Mouse (Mus musculus): ENCODE data around the gene Myl6b. TPM values are rescaled to one million over a fixed set of nuclear protein-coding genes. Genes with fewer than 3 reads are reported as not detected.

Gene Myl6b
- polyA plus RNA-seq, 1 experiment = 24.5 TPM

DNA sequence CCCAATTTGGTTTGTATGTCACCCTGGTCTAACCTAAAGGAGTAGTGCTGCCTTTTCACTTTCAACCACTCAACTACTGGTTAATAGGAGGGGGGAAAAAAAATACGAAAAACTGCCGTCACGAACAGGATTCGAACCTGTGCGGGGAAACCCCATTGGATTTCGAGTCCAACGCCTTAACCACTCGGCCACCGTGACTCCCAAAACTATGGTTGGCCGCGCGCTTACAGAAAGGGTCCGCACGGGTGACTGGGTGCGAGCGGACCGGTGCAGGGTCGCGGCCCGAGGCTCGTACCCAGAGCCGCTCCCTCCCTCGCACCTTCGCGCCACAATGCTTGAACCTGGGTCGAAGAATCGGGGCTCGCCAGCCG lies 40.2 kb downstream of the Myl6b start:
- H3K27ac ChIP-seq (replicated peaks; ENCODE audit: low read depth, low read length) = peak overlapping the region; percentile 74
- H3K4me1 ChIP-seq (ENCODE audit: control insufficient read depth, insufficient read depth, insufficient read length, low read length) = peaks cover 5% of the 10 kb centered on the region; the same call in 1 of the 2 replicates
- H3K4me3 ChIP-seq (ENCODE audit: insufficient read depth, low read depth, low read length) = peak overlapping the region; percentile 97

DNA sequence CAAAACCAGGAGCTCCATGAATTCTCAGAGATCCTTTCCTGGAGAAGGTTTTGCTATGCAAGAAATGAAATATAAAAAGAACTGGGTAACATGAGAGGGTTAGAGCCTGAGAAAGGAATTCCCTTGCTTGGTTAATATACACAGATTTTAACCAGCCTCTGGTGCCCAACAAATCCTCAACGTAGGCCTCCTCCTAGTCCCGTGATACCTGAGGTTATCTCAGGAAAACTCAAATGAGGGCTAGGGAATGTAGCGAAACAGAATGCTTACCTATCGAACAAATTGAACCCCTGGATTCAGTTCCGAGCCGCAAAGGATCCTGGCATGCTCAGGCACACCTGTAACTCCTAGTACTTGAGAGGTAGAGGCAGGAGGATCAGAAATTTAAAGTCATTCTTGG lies 40.8 kb downstream of the Myl6b start:
- H3K4me1 ChIP-seq (ENCODE audit: control insufficient read depth, insufficient read depth, insufficient read length, low read length) = peaks cover 5% of the 10 kb centered on the region; the same call in 1 of the 2 replicates
- H3K27ac ChIP-seq (replicated peaks; ENCODE audit: low read depth, low read length) = no peak overlapping the region
- H3K4me3 ChIP-seq (ENCODE audit: insufficient read depth, low read depth, low read length) = no peak overlapping the region

DNA sequence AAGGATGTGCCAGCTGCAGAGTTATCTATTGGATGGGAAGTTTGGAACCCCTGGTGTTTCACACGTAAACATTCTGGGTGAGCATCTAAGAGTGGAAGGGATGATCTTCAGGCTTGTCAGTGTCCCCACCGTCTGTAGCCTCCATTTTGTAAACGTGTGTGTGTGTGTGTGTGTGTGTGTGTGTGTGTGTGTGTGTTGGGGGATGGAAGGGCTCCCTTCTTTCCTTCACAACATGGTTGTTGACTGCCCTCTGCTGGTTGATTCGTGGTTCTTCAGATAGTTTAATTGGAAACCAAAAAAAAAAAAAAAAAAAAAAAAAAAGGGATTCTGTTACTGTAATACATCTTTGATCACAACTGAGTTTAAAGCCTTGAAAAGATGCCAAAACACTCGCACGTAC lies 43.2 kb downstream of the Myl6b start:
- H3K27ac ChIP-seq (replicated peaks; ENCODE audit: low read depth, low read length) = no peak overlapping the region
- peaks cover 2% of the 10 kb centered on the region; the same call in 1 of the 2 replicates for H3K4me1 ChIP-seq (ENCODE audit: control insufficient read depth, insufficient read depth, insufficient read length, low read length)
- H3K4me3 ChIP-seq (ENCODE audit: insufficient read depth, low read depth, low read length) = peak overlapping the region; percentile 24; the same call in 1 of the 2 replicates

DNA sequence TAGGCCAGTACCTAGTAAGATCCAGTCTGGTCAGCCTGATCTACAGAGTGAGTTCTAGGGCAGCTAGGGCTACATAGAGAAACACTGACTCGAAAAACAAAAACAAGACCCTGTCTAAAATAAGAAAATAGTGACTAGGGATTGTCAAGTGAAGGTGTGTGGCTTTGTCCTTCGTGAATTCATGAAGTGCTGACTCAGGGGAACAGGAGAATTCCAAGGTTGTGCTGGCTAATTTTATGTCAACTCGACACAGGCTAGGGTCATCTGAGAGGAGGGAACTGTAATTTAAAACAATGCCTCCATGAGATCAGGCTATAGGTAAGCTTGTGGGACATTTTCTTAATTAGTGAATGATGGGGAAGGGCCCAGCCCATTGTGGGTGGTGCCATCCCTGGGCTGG lies 44.0 kb downstream of the Myl6b start:
- Histone ChIP-seq H3K27ac (replicated peaks; ENCODE audit: low read depth, low read length) (no peak overlapping the region), H3K4me1 (ENCODE audit: control insufficient read depth, insufficient read depth, insufficient read length, low read length) (no peaks in the 10 kb centered on the region), H3K4me3 (ENCODE audit: insufficient read depth, low read depth, low read length) (no peak overlapping the region)

DNA sequence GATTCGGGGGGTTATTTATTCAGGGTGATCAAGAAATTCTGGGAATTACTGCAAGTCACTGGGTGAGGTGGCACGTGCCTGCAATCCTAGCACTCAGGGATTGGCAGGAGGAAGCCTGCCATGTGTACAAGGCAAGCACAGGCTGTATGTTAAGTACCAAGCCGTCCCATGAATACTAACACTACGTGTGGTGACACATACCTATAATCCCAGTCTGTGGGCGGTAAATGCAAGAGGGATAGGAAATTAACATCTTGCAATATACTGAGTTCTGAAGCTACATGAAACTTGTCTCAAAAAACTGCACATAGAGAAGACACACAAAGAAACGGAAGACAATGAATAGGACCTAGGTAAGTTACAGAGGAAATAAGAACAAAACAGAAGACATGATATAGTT lies 47.5 kb downstream of the Myl6b start:
- no peaks in the 10 kb centered on the region for H3K4me1 ChIP-seq (ENCODE audit: control insufficient read depth, insufficient read depth, insufficient read length, low read length)
- no peak overlapping the region for H3K27ac ChIP-seq (replicated peaks; ENCODE audit: low read depth, low read length)
- H3K4me3 ChIP-seq (ENCODE audit: insufficient read depth, low read depth, low read length) = no peak overlapping the region

DNA sequence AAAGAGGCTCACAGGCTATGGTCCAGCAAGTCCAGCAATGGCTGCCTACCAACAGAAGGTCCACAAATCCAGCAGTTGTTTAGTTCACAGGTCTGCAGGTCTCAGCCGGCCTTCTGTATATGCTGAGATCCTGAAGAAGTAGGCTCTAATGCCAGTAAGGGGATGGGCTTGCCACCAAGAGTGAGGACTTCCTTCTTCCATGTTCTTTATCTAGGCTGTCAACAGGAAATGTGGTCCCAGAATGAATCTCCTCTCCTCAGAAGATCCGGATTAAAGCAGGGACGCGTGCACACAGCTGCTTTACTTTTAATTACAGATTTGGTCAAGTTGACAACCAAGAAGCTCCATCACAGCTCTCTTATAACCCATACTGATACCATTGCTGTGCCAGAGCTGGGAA lies 53.1 kb downstream of the Myl6b start:
- Histone ChIP-seq H3K27ac (replicated peaks; ENCODE audit: low read depth, low read length) (peak overlapping the region; percentile 58), H3K4me1 (ENCODE audit: control insufficient read depth, insufficient read depth, insufficient read length, low read length) (peaks cover 2% of the 10 kb centered on the region; the same call in 1 of the 2 replicates), H3K4me3 (ENCODE audit: insufficient read depth, low read depth, low read length) (no peak overlapping the region)

DNA sequence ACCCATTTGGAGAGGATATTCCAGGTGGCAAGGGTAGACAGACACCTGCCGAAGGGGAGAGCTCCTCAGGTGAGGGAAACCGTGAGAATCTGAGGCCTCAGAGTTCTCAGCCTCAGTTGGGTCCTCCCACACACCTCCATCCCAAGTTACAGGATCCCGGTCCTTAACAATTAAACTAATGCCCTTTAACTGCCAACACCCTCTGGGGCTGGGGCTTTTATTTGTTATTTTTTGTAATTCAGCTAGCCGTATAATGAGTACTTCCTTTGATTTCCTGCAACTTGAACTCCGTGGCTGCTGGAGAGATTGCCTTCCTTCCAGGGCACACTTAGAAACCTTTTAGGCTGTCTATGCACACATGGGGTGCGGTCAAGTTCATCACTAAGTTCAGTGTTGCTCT lies 54.1 kb downstream of the Myl6b start:
- Histone ChIP-seq H3K4me1 (ENCODE audit: control insufficient read depth, insufficient read depth, insufficient read length, low read length) (peaks cover 12% of the 10 kb centered on the region), H3K4me3 (ENCODE audit: insufficient read depth, low read depth, low read length) (no peak overlapping the region), H3K27ac (replicated peaks; ENCODE audit: low read depth, low read length) (no peak overlapping the region)

Other genes with a start within 250 kb of the Myl6b start
- gene Apon, start 244.6 kb downstream of the Myl6b start, polyA plus RNA-seq (2012; ENCODE audit: insufficient read depth, insufficient read length, missing spikeins) = not detected in 2 replicates
- gene Apof, start 230.0 kb downstream of the Myl6b start, polyA plus RNA-seq (2012; ENCODE audit: insufficient read depth, insufficient read length, missing spikeins) = not detected in 2 replicates
- gene Stat2, start 228.1 kb downstream of the Myl6b start, polyA plus RNA-seq (2012; ENCODE audit: insufficient read depth, insufficient read length, missing spikeins) = 5.4 and 5.5 TPM in 2 replicates
- gene Il23a, start 199.9 kb downstream of the Myl6b start, polyA plus RNA-seq (2012; ENCODE audit: insufficient read depth, insufficient read length, missing spikeins) = not detected in 2 replicates
- 5.9 and 8.9 TPM in 2 replicates for gene Pan2, start 195.3 kb downstream of the Myl6b start, polyA plus RNA-seq (2012; ENCODE audit: insufficient read depth, insufficient read length, missing spikeins)
- gene Cnpy2, start 176.2 kb downstream of the Myl6b start, polyA plus RNA-seq (2012; ENCODE audit: insufficient read depth, insufficient read length, missing spikeins) = 115 and 131 TPM in 2 replicates
- gene Cs, start 161.0 kb downstream of the Myl6b start, polyA plus RNA-seq (2012; ENCODE audit: insufficient read depth, insufficient read length, missing spikeins) = 1,610 and 1,861 TPM in 2 replicates
- gene Coq10a, start 129.7 kb downstream of the Myl6b start, polyA plus RNA-seq (2012; ENCODE audit: insufficient read depth, insufficient read length, missing spikeins) = 122 and 173 TPM in 2 replicates
- 16.9 and 22.4 TPM in 2 replicates for gene Ankrd52, start 121.6 kb downstream of the Myl6b start, polyA plus RNA-seq (2012; ENCODE audit: insufficient read depth, insufficient read length, missing spikeins)
- not detected in 2 replicates for gene Slc39a5, start 97.5 kb downstream of the Myl6b start, polyA plus RNA-seq (2012; ENCODE audit: insufficient read depth, insufficient read length, missing spikeins)
- 67.1 and 87.6 TPM in 2 replicates for gene Nabp2, start 87.2 kb downstream of the Myl6b start, polyA plus RNA-seq (2012; ENCODE audit: insufficient read depth, insufficient read length, missing spikeins)
- 15.1 and 17.1 TPM in 2 replicates for gene Rnf41, start 87.0 kb downstream of the Myl6b start, polyA plus RNA-seq (2012; ENCODE audit: insufficient read depth, insufficient read length, missing spikeins)
- 63.7 and 94.7 TPM in 2 replicates for gene Smarcc2, start 39.4 kb downstream of the Myl6b start, polyA plus RNA-seq (2012; ENCODE audit: insufficient read depth, insufficient read length, missing spikeins)
- 1,414 and 1,508 TPM in 2 replicates for gene Myl6, start 4.5 kb downstream of the Myl6b start, polyA plus RNA-seq (2012; ENCODE audit: insufficient read depth, insufficient read length, missing spikeins)
- 31.6 and 35.5 TPM in 2 replicates for gene Esyt1, start 27.2 kb upstream of the Myl6b start, polyA plus RNA-seq (2012; ENCODE audit: insufficient read depth, insufficient read length, missing spikeins)
- gene Zc3h10, start 49.1 kb upstream of the Myl6b start, polyA plus RNA-seq (2012; ENCODE audit: insufficient read depth, insufficient read length, missing spikeins) = 4.7 TPM in 2 replicates
- gene Rpl41, start 50.6 kb upstream of the Myl6b start, polyA plus RNA-seq (2012; ENCODE audit: insufficient read depth, insufficient read length, missing spikeins) = 1,628 and 2,018 TPM in 2 replicates
- gene Pa2g4, start 67.3 kb upstream of the Myl6b start, polyA plus RNA-seq (2012; ENCODE audit: insufficient read depth, insufficient read length, missing spikeins) = 36.0 and 56.8 TPM in 2 replicates
- gene Erbb3, start 91.0 kb upstream of the Myl6b start, polyA plus RNA-seq (2012; ENCODE audit: insufficient read depth, insufficient read length, missing spikeins) = 1.3 and 2.0 TPM in 2 replicates
- gene Rps26, start 128.1 kb upstream of the Myl6b start, polyA plus RNA-seq (2012; ENCODE audit: insufficient read depth, insufficient read length, missing spikeins) = 292 and 473 TPM in 2 replicates
- gene Ikzf4, start 147.3 kb upstream of the Myl6b start, polyA plus RNA-seq (2012; ENCODE audit: insufficient read depth, insufficient read length, missing spikeins) = 0.32 and 0.58 TPM in 2 replicates
- 24.4 and 34.2 TPM in 2 replicates for gene Suox, start 175.4 kb upstream of the Myl6b start, polyA plus RNA-seq (2012; ENCODE audit: insufficient read depth, insufficient read length, missing spikeins)
- 87.6 and 108 TPM in 2 replicates for gene Rab5b, start 197.6 kb upstream of the Myl6b start, polyA plus RNA-seq (2012; ENCODE audit: insufficient read depth, insufficient read length, missing spikeins)
- gene Pmel, start 205.5 kb upstream of the Myl6b start, polyA plus RNA-seq (2012; ENCODE audit: insufficient read depth, insufficient read length, missing spikeins) = not detected in 2 replicates
- 8.6 and 11.1 TPM in 2 replicates for gene Cdk2, start 206.3 kb upstream of the Myl6b start, polyA plus RNA-seq (2012; ENCODE audit: insufficient read depth, insufficient read length, missing spikeins)
- gene Dgka, start 246.2 kb upstream of the Myl6b start, polyA plus RNA-seq (2012; ENCODE audit: insufficient read depth, insufficient read length, missing spikeins) = 4.6 and 6.0 TPM in 2 replicates
- 12.5 and 19.5 TPM in 2 replicates for gene Pym1, start 249.2 kb upstream of the Myl6b start, polyA plus RNA-seq (2012; ENCODE audit: insufficient read depth, insufficient read length, missing spikeins)

All from brown adipose tissue, adult 24 weeks (tissue).